Mouse (Mus musculus) C2C12 (cell line): Measurements from ENCODE around the gene Prpf31.

Experiments
- CTCF ChIP-seq: IDR thresholded peaks from one replicate; pipeline ENCODE4 v1.5.1; 2011; ENCODE audit not compliant: control insufficient read depth, insufficient read depth, insufficient read length
- MAX ChIP-seq: IDR thresholded peaks from one replicate; pipeline ENCODE4 v1.6.1; 2011; ENCODE audit warnings: mild to moderate bottlenecking, control low read depth
- MYOD1 ChIP-seq: IDR thresholded peaks from one replicate; pipeline ENCODE4 v1.6.1; 2011; ENCODE audit warnings: low read depth; ENCODE audit not compliant: control insufficient read depth, insufficient read length
- USF1 ChIP-seq: IDR thresholded peaks from one replicate; pipeline ENCODE4 v1.6.1; 2011; ENCODE audit warnings: low read depth, mild to moderate bottlenecking, control low read depth, moderate library complexity

GRCm38 (mm10) chr7:3674507-3675227, 44.9 kb downstream of the Prpf31 start:
- TF ChIP-seq CTCF (peak; percentile 86), MAX (no peak), MYOD1 (no peak), USF1 (no peak)
